25 mouse cellular contexts compared by ENCODE assay signal in genomic region chr2:56322508-56322907, GRCm38 (mm10).
DNase-seq lines count a peak whose midpoint lies in the region; ATAC-seq and TF ChIP-seq lines count a peak whose summit lies in the region.
"Had no signal": no experiment of that assay in that cellular context is flagged by ENCODE, and none has a peak within 500 bp of the region (broad histone marks: within the 10 kb centered on the region; RNA-seq: fewer than 3 reads in every experiment).

No protein-coding gene starts in this region.

- no peak for TF ChIP-seq CTCF in midbrain, postnatal 0 days (IDR thresholded peaks at IDR 0.05)

- H3K9me3 ChIP-seq in hindbrain, embryonic 11.5 days (ENCODE audit: control insufficient read depth, low read length), result no peaks in the 10 kb centered on the region
- H3K9me3 ChIP-seq in hindbrain, embryonic 16.5 days (ENCODE audit: control insufficient read depth, low read length), result no peaks in the 10 kb centered on the region
- H3K9me3 ChIP-seq in midbrain, embryonic 11.5 days (ENCODE audit: control insufficient read depth, low read length), result no peaks in the 10 kb centered on the region
- H3K9me3 ChIP-seq in midbrain, postnatal 0 days (ENCODE audit: low read length), result no peaks in the 10 kb centered on the region
- H3K9me3 ChIP-seq: embryonic facial prominence, embryonic 13.5 days; embryonic facial prominence, embryonic 15.5 days; G1E had no signal

- WGBS in hindbrain, embryonic 11.5 days, result 56% methylated on average over 5 of the region's 5 CpGs
- 45% methylated on average over 5 of the region's 5 CpGs for WGBS in hindbrain, embryonic 16.5 days
- WGBS in midbrain, embryonic 11.5 days, result 74% methylated on average over 5 of the region's 5 CpGs
- 68% methylated on average over 5 of the region's 5 CpGs for WGBS in midbrain, postnatal 0 days

- no peaks in the 10 kb centered on the region for H3K27me3 ChIP-seq in hindbrain, embryonic 11.5 days (ENCODE audit: control insufficient read depth, insufficient read depth, low read length)
- no peaks in the 10 kb centered on the region for H3K27me3 ChIP-seq in hindbrain, embryonic 16.5 days (replicated peaks; ENCODE audit: control insufficient read depth, insufficient read depth, low read length)
- no peaks in the 10 kb centered on the region for H3K27me3 ChIP-seq in midbrain, embryonic 11.5 days (ENCODE audit: control insufficient read depth, insufficient read depth, low read length)
- no peaks in the 10 kb centered on the region for H3K27me3 ChIP-seq in midbrain, postnatal 0 days (ENCODE audit: insufficient read depth, low read length)
- H3K27me3 ChIP-seq: CH12.LX; embryonic facial prominence, embryonic 13.5 days; embryonic facial prominence, embryonic 15.5 days had no signal

- no peaks in the 10 kb centered on the region for H3K4me1 ChIP-seq in hindbrain, embryonic 11.5 days (replicated peaks; ENCODE audit: control insufficient read depth, insufficient read depth, low read length)
- H3K4me1 ChIP-seq in hindbrain, embryonic 16.5 days (ENCODE audit: control insufficient read depth, insufficient read depth, low read depth, low read length), result no peaks in the 10 kb centered on the region
- H3K4me1 ChIP-seq in midbrain, embryonic 11.5 days (ENCODE audit: control insufficient read depth, insufficient read depth, low read length), result no peaks in the 10 kb centered on the region
- no peaks in the 10 kb centered on the region for H3K4me1 ChIP-seq in midbrain, postnatal 0 days (ENCODE audit: insufficient read depth, low read length)
- H3K4me1 ChIP-seq: embryonic facial prominence, embryonic 13.5 days; embryonic facial prominence, embryonic 15.5 days had no signal

- peak; percentile 3 to 15 for DNase-seq in cerebellum, postnatal 10 days
- DNase-seq in cerebellum, adult 18-20 months, result no peak
- DNase-seq in embryo, embryonic 10 days (ENCODE audit: low spot score), result peak; percentile 17
- DNase-seq in embryo, embryonic 11 days, result no peak
- DNase-seq in hindbrain, embryonic 11.5 days (ENCODE audit: low spot score), result no peak
- DNase-seq in midbrain, embryonic 11.5 days (ENCODE audit: low spot score, missing footprints), result no peak
- DNase-seq in midbrain, postnatal 0 days (ENCODE audit: low spot score), result no peak
- DNase-seq: adrenal gland, adult 8-10 months; adrenal gland, postnatal 14 days; adrenal gland, postnatal 36 days; B cell, adult 2 months; cerebellum, adult 11 months; cerebellum, adult 2 months; cerebellum, adult 9-11 months; cerebellum, postnatal 36 days had no signal

- H3K9ac ChIP-seq in hindbrain, embryonic 11.5 days (ENCODE audit: low read depth, low read length), result no peak overlapping the region
- no peak overlapping the region for H3K9ac ChIP-seq in hindbrain, embryonic 16.5 days (ENCODE audit: low read depth, low read length)
- H3K9ac ChIP-seq in midbrain, embryonic 11.5 days (ENCODE audit: low read length), result no peak overlapping the region
- H3K9ac ChIP-seq in midbrain, postnatal 0 days (replicated peaks; ENCODE audit: low read length, poor library complexity, severe bottlenecking), result no peak overlapping the region
- H3K9ac ChIP-seq: embryonic facial prominence, embryonic 13.5 days; embryonic facial prominence, embryonic 15.5 days had no signal

- no peak overlapping the region for H3K4me3 ChIP-seq in hindbrain, embryonic 11.5 days (ENCODE audit: low read depth, low read length)
- no peak overlapping the region for H3K4me3 ChIP-seq in hindbrain, embryonic 16.5 days (ENCODE audit: low read length)
- no peak overlapping the region for H3K4me3 ChIP-seq in midbrain, embryonic 11.5 days (ENCODE audit: low read depth, low read length)
- H3K4me3 ChIP-seq in midbrain, postnatal 0 days (ENCODE audit: low read depth, low read length), result no peak overlapping the region
- H3K4me3 ChIP-seq: embryonic facial prominence, embryonic 13.5 days; embryonic facial prominence, embryonic 15.5 days; erythroblast, embryonic 14.5 days had no signal

- H3K27ac ChIP-seq in hindbrain, embryonic 11.5 days (ENCODE audit: low read depth, low read length), result no peak overlapping the region
- H3K27ac ChIP-seq in hindbrain, embryonic 16.5 days (ENCODE audit: low read depth, low read length), result no peak overlapping the region
- no peak overlapping the region for H3K27ac ChIP-seq in midbrain, embryonic 11.5 days (ENCODE audit: low read depth, low read length)
- no peak overlapping the region for H3K27ac ChIP-seq in midbrain, postnatal 0 days (ENCODE audit: low read depth, low read length)
- H3K27ac ChIP-seq: embryonic facial prominence, embryonic 13.5 days; embryonic facial prominence, embryonic 15.5 days had no signal

- H3K4me2 ChIP-seq in hindbrain, embryonic 11.5 days (replicated peaks; ENCODE audit: low read depth, low read length), result no peak overlapping the region
- no peak overlapping the region for H3K4me2 ChIP-seq in hindbrain, embryonic 16.5 days (ENCODE audit: low read length)
- H3K4me2 ChIP-seq in midbrain, embryonic 11.5 days, result no peak overlapping the region
- H3K4me2 ChIP-seq in midbrain, postnatal 0 days (ENCODE audit: low read depth, low read length, poor library complexity, severe bottlenecking), result no peak overlapping the region
- H3K4me2 ChIP-seq: embryonic facial prominence, embryonic 13.5 days; embryonic facial prominence, embryonic 15.5 days had no signal

- ATAC-seq in hindbrain, embryonic 11.5 days (ENCODE audit: low FRiP score), result peak; percentile 69
- no peak for ATAC-seq in hindbrain, embryonic 16.5 days
- peak; percentile 43; the same call in 1 of the 2 replicates for ATAC-seq in midbrain, embryonic 11.5 days (ENCODE audit: low FRiP score)
- ATAC-seq in midbrain, postnatal 0 days (ENCODE audit: low FRiP score), result no peak
- ATAC-seq: activated CD4-positive, CD25-positive, alpha-beta regulatory T cell, adult 4 months; CD4-positive, CD25-positive, alpha-beta regulatory T cell, adult 4 months; forebrain, embryonic 16.5 days; Patski had no signal

- H3K36me3 ChIP-seq in hindbrain, embryonic 11.5 days (ENCODE audit: control insufficient read depth, insufficient read depth, low read length), result no peaks in the 10 kb centered on the region
- no peaks in the 10 kb centered on the region for H3K36me3 ChIP-seq in hindbrain, embryonic 16.5 days (ENCODE audit: control insufficient read depth, insufficient read depth, low read length)
- H3K36me3 ChIP-seq in midbrain, embryonic 11.5 days (ENCODE audit: control insufficient read depth, insufficient read depth, low read length), result no peaks in the 10 kb centered on the region
- no peaks in the 10 kb centered on the region for H3K36me3 ChIP-seq in midbrain, postnatal 0 days (ENCODE audit: insufficient read depth, low read length)
- H3K36me3 ChIP-seq: embryonic facial prominence, embryonic 13.5 days; embryonic facial prominence, embryonic 15.5 days; G1E had no signal

Comparison
In these comparisons a context has a peak if more than half of its experiments do, and no peak if none do; other contexts are left out.
1. DNase-seq: peak in cerebellum, postnatal 10 days (2 of 2) and embryo, embryonic 10 days (single experiment); none in cerebellum, adult 18-20 months (0 of 2), embryo, embryonic 11 days (single experiment), hindbrain, embryonic 11.5 days (single experiment), midbrain, embryonic 11.5 days (single experiment) and midbrain, postnatal 0 days (single experiment).
2. ATAC-seq: peak in hindbrain, embryonic 11.5 days (single experiment) and midbrain, embryonic 11.5 days (single experiment); none in hindbrain, embryonic 16.5 days (single experiment) and midbrain, postnatal 0 days (single experiment).